Mouse (Mus musculus): ENCODE results near the gene Eml2.
A peak's percentile ranks its signal among the peaks of the same experiment; 100 is the strongest.

Gene Eml2

GRCm38 (mm10) chr7:19208944-19209472 lies 32.8 kb downstream of the Eml2 start:
- peak in 1 of 2 experiments; percentile 65 for DNase-seq

GRCm38 (mm10) chr7:19209494-19209893 lies 33.3 kb downstream of the Eml2 start:
- no peak for DNase-seq

- DNase-seq, result no peak
Observed at GRCm38 (mm10) chr7:19210010-19210409, 33.8 kb downstream of the Eml2 start.

- no peak for DNase-seq
Observed at GRCm38 (mm10) chr7:19211041-19211675, 34.9 kb downstream of the Eml2 start.

- peak; percentile 64 to 77 for DNase-seq
Observed at GRCm38 (mm10) chr7:19211996-19212755, 36.0 kb downstream of the Eml2 start, which contains the start of gene Gpr4. Gpr4 (plus strand) TSS chr7:19212538.

GRCm38 (mm10) chr7:19213385-19213784 lies 37.2 kb downstream of the Eml2 start:
- no peak for DNase-seq

GRCm38 (mm10) chr7:19214369-19214768 lies 38.1 kb downstream of the Eml2 start:
- DNase-seq, result no peak

GRCm38 (mm10) chr7:19214940-19215339 lies 38.7 kb downstream of the Eml2 start:
- DNase-seq, result no peak

- no peak for DNase-seq
Observed at GRCm38 (mm10) chr7:19217492-19217891, 41.3 kb downstream of the Eml2 start.

- peak in 1 of 2 experiments; percentile 27 for DNase-seq
Observed at GRCm38 (mm10) chr7:19217944-19218343, 41.7 kb downstream of the Eml2 start.

- DNase-seq, result no peak
Observed at GRCm38 (mm10) chr7:19220061-19220460, 43.8 kb downstream of the Eml2 start.

- no peak for DNase-seq
Observed at GRCm38 (mm10) chr7:19222189-19222588, 46.0 kb downstream of the Eml2 start.

GRCm38 (mm10) chr7:19222875-19223274 lies 46.7 kb downstream of the Eml2 start:
- no peak for DNase-seq

- no peak for DNase-seq
Observed at GRCm38 (mm10) chr7:19224933-19225332, 48.7 kb downstream of the Eml2 start.

GRCm38 (mm10) chr7:19226817-19227797 lies 50.9 kb downstream of the Eml2 start:
- DNase-seq, result peak; percentile 57 to 59

- peak; percentile 99 to 100 for DNase-seq
Observed at GRCm38 (mm10) chr7:19227883-19228792, 51.9 kb downstream of the Eml2 start, which contains the start of gene Opa3. Opa3 (plus strand) TSS chr7:19228334.

GRCm38 (mm10) chr7:19228793-19229148 lies 52.5 kb downstream of the Eml2 start:
- no peak for DNase-seq

- no peak for DNase-seq
Observed at GRCm38 (mm10) chr7:19229404-19229803, 53.2 kb downstream of the Eml2 start.

- no peak for DNase-seq
Observed at GRCm38 (mm10) chr7:19230041-19230580, 53.9 kb downstream of the Eml2 start.

- DNase-seq, result no peak
Observed at GRCm38 (mm10) chr7:19230899-19231298, 54.7 kb downstream of the Eml2 start.

GRCm38 (mm10) chr7:19231849-19232248 lies 55.6 kb downstream of the Eml2 start:
- DNase-seq, result no peak

Measured in lung, postnatal 4 days (tissue).